Mouse (Mus musculus) forebrain, embryonic 11.5 days (tissue): Measurements from ENCODE around the gene Rab3a. TPM values are rescaled to one million over a fixed set of nuclear protein-coding genes. Genes with fewer than 3 reads are reported as not detected.
A peak's percentile ranks its signal among the peaks of the same experiment; 100 is the strongest.

Source experiments
- ATAC-seq: fragments of 200-750 bp; cut with Nextera tagmentation; replicated peaks from 2 replicates; pipeline ENCODE4 v1.8.0; 2017; ENCODE audit warnings: moderate TSS enrichment; ENCODE audit not compliant: low FRiP score
- DNase-seq: peaks from one replicate; pipeline ENCODE4 v3.0.0-alpha.2; 2017; ENCODE audit warnings: low spot score
- H3K27ac ChIP-seq: fragments of 300-500 bp; sonication (generic); 2 replicates; pipeline ENCODE4 v1.5.1; 2014; ENCODE audit warnings: low read depth, low read length
- H3K27me3 ChIP-seq: fragments of 300-500 bp; sonication (generic); 2 replicates; pipeline ENCODE4 v1.6.1; 2014; ENCODE audit warnings: mild to moderate bottlenecking, low read length, mixed read lengths; ENCODE audit not compliant: control insufficient read depth, insufficient read depth
- H3K36me3 ChIP-seq: fragments of 300-500 bp; sonication (generic); 2 replicates; pipeline ENCODE4 v1.6.1; 2014; ENCODE audit warnings: mild to moderate bottlenecking, low read length, moderate library complexity, mixed read lengths; ENCODE audit not compliant: control insufficient read depth, insufficient read depth
- H3K4me1 ChIP-seq: fragments of 300-500 bp; sonication (generic); replicated peaks from 2 replicates; pipeline ENCODE4 v1.6.1; 2014; ENCODE audit warnings: low read length, mixed read lengths; ENCODE audit not compliant: control insufficient read depth, insufficient read depth
- H3K4me2 ChIP-seq: fragments of 300-500 bp; sonication (generic); 2 replicates; pipeline ENCODE4 v1.6.1; 2014; ENCODE audit warnings: low read depth, mild to moderate bottlenecking, low read length, moderate library complexity, mixed read lengths; ENCODE audit not compliant: severe bottlenecking
- H3K4me3 ChIP-seq: fragments of 300-500 bp; sonication (generic); 2 replicates; pipeline ENCODE4 v1.5.1; 2014; ENCODE audit warnings: low read depth, low read length
- H3K9ac ChIP-seq: fragments of 300-500 bp; sonication (generic); 2 replicates; pipeline ENCODE4 v1.6.1; 2014; ENCODE audit warnings: low read length
- H3K9me3 ChIP-seq: fragments of 300-500 bp; sonication (generic); 2 replicates; pipeline ENCODE4 v1.6.1; 2016; ENCODE audit warnings: low read length, mixed read lengths; ENCODE audit not compliant: control insufficient read depth
- WGBS: fragments of 180-500 bp; shearing (Covaris S2); extraction: QIAGEN DNeasy Blood & Tissue Kit; methylation state at CpG from one replicate; pipeline ENCODE4 v1.1.7; 2014; 5-methylcytosine and 5-hydroxymethylcytosine counted together
- polyA plus RNA-seq: library from polyadenylated mRNA; unstranded; fragments of >200 nt; fragmentation: Nextera tagmentation; extraction: Ambion mirVana; gene quantifications from 2 replicates; pipeline ENCODE4 v1.2.1, GENCODE M21; 2014

Rab3a gene
- polyA plus RNA-seq, 1 experiment from 2014 or later, result 42.7 TPM

- DNase-seq (peak; percentile 80), ATAC-seq (peak; percentile 45; the same call in 1 of the 2 replicates)
- Histone ChIP-seq H3K4me3 (no peak within 1 kb of the TSS), H3K27ac (no peak within 1 kb of the TSS), H3K27me3 (no peaks in the 10 kb centered on the region), H3K4me1 (no peaks in the 10 kb centered on the region), H3K36me3 (no peaks in the 10 kb centered on the region), H3K4me2 (no peak within 1 kb of the TSS), H3K9me3 (no peaks in the 10 kb centered on the region), H3K9ac (no peak within 1 kb of the TSS; the same call in 1 of the 2 replicates)
- 1% methylated on average over 19 of the region's 19 CpGs for WGBS
These were observed 36.2 kb upstream of the Rab3a start, which contains the start of gene Gm3336 for GRCm38 (mm10) chr8:70718297-70718696. Gene Gm3336 (plus strand): TSS chr8:70718543.

- WGBS, result 76% methylated on average over 9 of the region's 9 CpGs
- DNase-seq (no peak), ATAC-seq (no peak)
- Histone ChIP-seq H3K36me3 (no peaks in the 10 kb centered on the region), H3K4me2 (no peak overlapping the region), H3K4me1 (no peaks in the 10 kb centered on the region), H3K9ac (no peak overlapping the region), H3K27me3 (no peaks in the 10 kb centered on the region), H3K9me3 (no peaks in the 10 kb centered on the region), H3K27ac (no peak overlapping the region), H3K4me3 (no peak overlapping the region)
These were observed 34.6 kb upstream of the Rab3a start for GRCm38 (mm10) chr8:70719796-70720270.

- Histone ChIP-seq H3K27ac (no peak overlapping the region), H3K27me3 (no peaks in the 10 kb centered on the region), H3K4me3 (no peak overlapping the region), H3K36me3 (no peaks in the 10 kb centered on the region), H3K4me2 (no peak overlapping the region), H3K4me1 (no peaks in the 10 kb centered on the region), H3K9me3 (no peaks in the 10 kb centered on the region), H3K9ac (no peak overlapping the region)
- peak; percentile 87 for DNase-seq
- 8% methylated on average over 3 of the region's 3 CpGs for WGBS
- ATAC-seq, result peak; percentile 69; the same call in 1 of the 2 replicates
These were observed 33.7 kb upstream of the Rab3a start for GRCm38 (mm10) chr8:70720739-70721138.

- H3K27me3 ChIP-seq, result no peaks in the 10 kb centered on the region
- no peak overlapping the region for H3K4me3 ChIP-seq
- H3K9me3 ChIP-seq, result no peaks in the 10 kb centered on the region
- ATAC-seq (no peak), DNase-seq (peak; percentile 51)
- no peak overlapping the region for H3K9ac ChIP-seq
- no peaks in the 10 kb centered on the region for H3K4me1 ChIP-seq
- no peak overlapping the region for H3K27ac ChIP-seq
- H3K36me3 ChIP-seq, result no peaks in the 10 kb centered on the region
- H3K4me2 ChIP-seq, result no peak overlapping the region
- 86% methylated on average over 8 of the region's 8 CpGs for WGBS
These were observed 32.9 kb upstream of the Rab3a start for GRCm38 (mm10) chr8:70721601-70722000.

GRCm38 (mm10) chr8:70723486-70724210 is 30.8 kb upstream of the Rab3a start, which contains the start of gene Pde4c:
Gene Pde4c (plus strand): TSS chr8:70723720.
- H3K9ac ChIP-seq, result no peak within 1 kb of the TSS
- H3K27me3 ChIP-seq, result peaks cover 3% of the 10 kb centered on the region
- H3K27ac ChIP-seq, result no peak within 1 kb of the TSS
- WGBS, result 75% methylated on average over 7 of the region's 7 CpGs
- no peaks in the 10 kb centered on the region for H3K9me3 ChIP-seq
- no peak within 1 kb of the TSS for H3K4me2 ChIP-seq
- ATAC-seq, result no peak
- no peaks in the 10 kb centered on the region for H3K4me1 ChIP-seq
- no peaks in the 10 kb centered on the region for H3K36me3 ChIP-seq
- DNase-seq, result no peak
- H3K4me3 ChIP-seq, result no peak within 1 kb of the TSS

GRCm38 (mm10) chr8:70724216-70724615 is 30.3 kb upstream of the Rab3a start:
- Histone ChIP-seq H3K36me3 (no peaks in the 10 kb centered on the region), H3K27ac (no peak overlapping the region), H3K9me3 (no peaks in the 10 kb centered on the region), H3K4me1 (no peaks in the 10 kb centered on the region), H3K27me3 (peaks cover 6% of the 10 kb centered on the region), H3K4me2 (no peak overlapping the region), H3K9ac (no peak overlapping the region), H3K4me3 (no peak overlapping the region)
- WGBS, result 78% methylated on average over 12 of the region's 12 CpGs
- DNase-seq (no peak), ATAC-seq (no peak)

- ATAC-seq, result no peak
- H3K4me1 ChIP-seq, result no peaks in the 10 kb centered on the region
These were observed 28.6 kb upstream of the Rab3a start for GRCm38 (mm10) chr8:70725792-70726447.

GRCm38 (mm10) chr8:70726721-70727120 is 27.8 kb upstream of the Rab3a start:
- WGBS, result 46% methylated on average over 11 of the region's 11 CpGs
- Histone ChIP-seq H3K4me2 (no peak overlapping the region), H3K4me3 (no peak overlapping the region), H3K4me1 (no peaks in the 10 kb centered on the region), H3K9ac (no peak overlapping the region), H3K27ac (no peak overlapping the region), H3K27me3 (peaks cover 21% of the 10 kb centered on the region), H3K9me3 (no peaks in the 10 kb centered on the region), H3K36me3 (no peaks in the 10 kb centered on the region)
- DNase-seq (no peak), ATAC-seq (no peak)

More at GRCm38 (mm10) chr8:70725792-70726447, 28.6 kb upstream of the Rab3a start:
- Histone ChIP-seq H3K36me3 (no peaks in the 10 kb centered on the region), H3K27me3 (peaks cover 18% of the 10 kb centered on the region), H3K4me2 (no peak overlapping the region), H3K27ac (no peak overlapping the region), H3K9ac (no peak overlapping the region), H3K4me3 (no peak overlapping the region), H3K9me3 (no peaks in the 10 kb centered on the region)
- 29% methylated on average over 14 of the region's 14 CpGs for WGBS
- no peak for DNase-seq
